Mouse (Mus musculus): Measurements from ENCODE around the gene Fam107a. TPM values are rescaled to one million over a fixed set of nuclear protein-coding genes. Genes with fewer than 3 reads are reported as not detected.

Fam107a gene
- 0.14 and 0.34 TPM in 2 replicates for polyA plus RNA-seq (2016; fragmentation: Nextera tagmentation; extraction: Ambion mirVana)

DNA sequence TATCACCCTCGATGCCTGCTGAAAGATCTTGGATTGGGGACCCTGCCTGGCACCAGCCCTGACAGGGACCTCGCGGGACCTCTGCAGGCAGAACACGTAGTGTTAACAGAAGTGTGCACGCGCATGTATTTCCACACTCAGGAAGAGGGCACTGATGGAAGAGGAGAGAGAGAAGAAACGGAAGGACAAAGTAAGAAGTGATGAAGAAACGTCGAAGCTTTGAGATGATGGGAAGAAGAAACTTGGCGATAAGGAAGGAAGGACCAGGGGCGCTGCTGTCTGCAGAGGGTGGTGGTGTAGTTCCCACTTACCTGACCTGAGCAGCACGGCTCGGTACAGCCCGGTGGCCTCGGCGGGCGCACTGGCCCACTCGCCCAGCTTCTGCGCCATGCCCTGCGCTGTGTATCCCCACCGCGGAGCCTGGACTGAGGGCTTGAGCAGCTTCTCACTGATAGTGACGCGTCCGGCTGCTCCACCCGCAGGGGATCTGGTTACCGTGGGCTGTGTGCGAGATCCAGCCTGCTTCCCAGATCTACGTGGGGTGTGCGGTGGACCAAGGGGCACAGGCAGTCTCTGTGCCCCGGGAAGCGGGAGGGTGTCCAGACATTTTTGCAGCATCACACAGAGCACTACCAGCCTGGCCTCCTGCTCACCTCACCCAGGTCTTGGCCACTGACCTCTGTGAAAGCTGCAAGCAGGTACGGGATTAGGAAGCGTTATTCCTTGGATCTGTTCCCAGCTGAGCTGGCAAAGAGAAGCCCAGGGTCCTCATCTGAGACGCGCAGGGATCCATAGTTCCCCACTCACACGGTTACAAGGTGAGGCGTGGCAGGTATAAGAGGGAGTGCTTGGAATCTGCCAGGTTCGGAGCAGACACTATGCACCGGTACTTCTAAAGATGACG lies at the start of gene Fam107a:
TSS of gene Fam107a (minus strand) at position 830 of the 904 bp plus-strand sequence.
- H3K36me3 ChIP-seq = no peaks in the 10 kb centered on the region
- WGBS = 13% methylated on average over 41 of the region's 41 CpGs
- DNase-seq (ENCODE audit: low spot score) = peak; percentile 34
- peaks cover 21% of the 10 kb centered on the region for H3K4me1 ChIP-seq
- H3K4me3 ChIP-seq = peak within 1 kb of the TSS; percentile 45
- peaks cover 63% of the 10 kb centered on the region for H3K27me3 ChIP-seq (ENCODE audit: low read depth, poor library complexity, severe bottlenecking)
- H3K9me3 ChIP-seq (replicated peaks) = no peaks in the 10 kb centered on the region
- H3K27ac ChIP-seq (replicated peaks) = no peak within 1 kb of the TSS

- no peaks in the 10 kb centered on the region for H3K36me3 ChIP-seq
- no peaks in the 10 kb centered on the region for H3K9me3 ChIP-seq (replicated peaks)
- DNase-seq (ENCODE audit: low spot score) = no peak
- peaks cover 36% of the 10 kb centered on the region for H3K4me1 ChIP-seq
- H3K27ac ChIP-seq (replicated peaks) = peak overlapping the region; percentile 69
- no peaks in the 10 kb centered on the region for H3K27me3 ChIP-seq (ENCODE audit: low read depth, poor library complexity, severe bottlenecking)
- 0% methylated on average over 1 of the region's 1 CpGs for WGBS
- no peak overlapping the region for H3K4me3 ChIP-seq
Observed at GRCm38 (mm10) chr14:8367121-8367520, 49.3 kb upstream of the Fam107a start.

DNA sequence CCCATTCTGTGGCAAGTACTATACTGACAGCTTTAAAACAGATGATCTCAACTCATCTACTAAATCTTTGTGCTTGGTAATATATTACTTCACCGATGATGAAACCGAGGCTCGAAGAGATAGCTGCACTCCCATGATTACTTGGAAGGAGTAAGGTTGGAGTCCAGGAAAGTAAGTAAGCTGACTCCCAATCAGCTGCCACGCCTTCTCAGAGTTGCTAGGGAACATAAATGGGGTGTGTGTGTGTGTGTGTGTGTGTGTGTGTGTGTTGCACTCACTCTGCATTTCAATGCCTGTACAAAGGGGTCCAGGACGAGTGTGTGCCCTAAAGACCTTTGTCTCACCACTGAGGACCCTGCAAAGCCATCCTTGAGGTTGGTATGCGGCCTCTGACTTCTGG lies 48.0 kb upstream of the Fam107a start:
- 72% methylated on average over 6 of the region's 6 CpGs for WGBS
- DNase-seq (ENCODE audit: low spot score) = no peak

DNA sequence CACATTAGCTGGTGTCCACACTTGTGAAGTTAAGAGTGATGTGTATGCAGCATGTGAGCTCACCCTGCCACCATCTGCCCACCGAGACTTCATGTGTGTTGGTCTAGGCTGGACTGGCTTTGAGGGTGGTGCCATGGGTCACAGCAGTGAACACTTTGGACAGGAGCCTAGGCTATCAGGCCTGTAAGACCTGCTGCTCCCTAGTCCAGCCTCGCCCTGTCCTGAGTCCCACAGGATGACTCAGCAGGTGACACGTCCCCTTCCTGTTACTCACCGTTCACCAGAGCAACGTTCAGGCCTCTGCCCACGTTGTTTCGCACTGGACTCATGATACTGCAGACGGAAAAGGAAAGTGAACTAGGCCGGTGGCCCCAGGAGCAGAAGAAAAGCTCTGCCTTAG lies 39.0 kb upstream of the Fam107a start:
- 93% methylated on average over 9 of the region's 9 CpGs for WGBS
- Histone ChIP-seq H3K9me3 (replicated peaks) (no peaks in the 10 kb centered on the region), H3K4me1 (peaks cover 5% of the 10 kb centered on the region; the same call in 1 of the 2 replicates), H3K27me3 (ENCODE audit: low read depth, poor library complexity, severe bottlenecking) (no peaks in the 10 kb centered on the region), H3K36me3 (no peaks in the 10 kb centered on the region), H3K4me3 (no peak overlapping the region), H3K27ac (replicated peaks) (no peak overlapping the region)
- DNase-seq (ENCODE audit: low spot score) = no peak

More for the DNA sequence above, 48.0 kb upstream of the Fam107a start:
- Histone ChIP-seq H3K27ac (replicated peaks) (no peak overlapping the region), H3K4me3 (no peak overlapping the region), H3K4me1 (peaks cover 41% of the 10 kb centered on the region), H3K9me3 (replicated peaks) (no peaks in the 10 kb centered on the region), H3K27me3 (ENCODE audit: low read depth, poor library complexity, severe bottlenecking) (no peaks in the 10 kb centered on the region), H3K36me3 (no peaks in the 10 kb centered on the region)

- Histone ChIP-seq H3K4me3 (no peak overlapping the region), H3K4me1 (peaks cover 1% of the 10 kb centered on the region; the same call in 1 of the 2 replicates), H3K27ac (replicated peaks) (no peak overlapping the region), H3K36me3 (no peaks in the 10 kb centered on the region), H3K27me3 (ENCODE audit: low read depth, poor library complexity, severe bottlenecking) (no peaks in the 10 kb centered on the region), H3K9me3 (replicated peaks) (no peaks in the 10 kb centered on the region)
- 42% methylated on average over 6 of the region's 6 CpGs for WGBS
- DNase-seq (ENCODE audit: low spot score) = peak; percentile 80
Observed at GRCm38 (mm10) chr14:8355999-8356501, 38.2 kb upstream of the Fam107a start.

DNA sequence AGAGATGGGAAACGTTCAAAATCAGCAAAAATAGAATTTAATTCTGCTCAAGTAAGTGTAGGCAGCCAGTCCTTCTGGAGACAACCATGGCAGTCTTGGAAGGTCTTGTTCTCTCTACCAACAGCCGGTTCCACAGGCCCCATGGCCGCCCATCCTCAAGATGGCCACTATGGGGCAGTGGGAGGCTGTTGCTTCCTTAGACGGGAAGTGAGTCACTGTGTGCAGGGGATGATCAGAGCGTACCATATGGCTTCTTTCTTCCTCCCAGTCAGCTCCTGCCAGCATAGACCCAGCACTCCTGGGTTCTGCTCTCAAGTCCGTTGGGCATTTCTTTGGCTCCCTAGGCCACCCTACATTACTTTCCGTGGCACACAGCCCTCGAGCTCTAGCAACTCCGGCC lies 31.1 kb upstream of the Fam107a start:
- DNase-seq (ENCODE audit: low spot score) = no peak
- no peaks in the 10 kb centered on the region for H3K36me3 ChIP-seq
- no peak overlapping the region for H3K27ac ChIP-seq (replicated peaks)

GRCm38 (mm10) chr14:8346255-8346997 lies 28.6 kb upstream of the Fam107a start:
- H3K36me3 ChIP-seq = no peaks in the 10 kb centered on the region
- H3K27me3 ChIP-seq (ENCODE audit: low read depth, poor library complexity, severe bottlenecking) = no peaks in the 10 kb centered on the region
- WGBS = 26% methylated on average over 7 of the region's 7 CpGs
- no peaks in the 10 kb centered on the region for H3K4me1 ChIP-seq
- no peaks in the 10 kb centered on the region for H3K9me3 ChIP-seq (replicated peaks)
- DNase-seq (ENCODE audit: low spot score) = peak; percentile 87
- no peak overlapping the region for H3K27ac ChIP-seq (replicated peaks)
- no peak overlapping the region for H3K4me3 ChIP-seq

More for the DNA sequence above, 31.1 kb upstream of the Fam107a start:
- Histone ChIP-seq H3K4me3 (no peak overlapping the region), H3K9me3 (replicated peaks) (no peaks in the 10 kb centered on the region), H3K27me3 (ENCODE audit: low read depth, poor library complexity, severe bottlenecking) (no peaks in the 10 kb centered on the region), H3K4me1 (no peaks in the 10 kb centered on the region)
- 81% methylated on average over 9 of the region's 9 CpGs for WGBS

DNA sequence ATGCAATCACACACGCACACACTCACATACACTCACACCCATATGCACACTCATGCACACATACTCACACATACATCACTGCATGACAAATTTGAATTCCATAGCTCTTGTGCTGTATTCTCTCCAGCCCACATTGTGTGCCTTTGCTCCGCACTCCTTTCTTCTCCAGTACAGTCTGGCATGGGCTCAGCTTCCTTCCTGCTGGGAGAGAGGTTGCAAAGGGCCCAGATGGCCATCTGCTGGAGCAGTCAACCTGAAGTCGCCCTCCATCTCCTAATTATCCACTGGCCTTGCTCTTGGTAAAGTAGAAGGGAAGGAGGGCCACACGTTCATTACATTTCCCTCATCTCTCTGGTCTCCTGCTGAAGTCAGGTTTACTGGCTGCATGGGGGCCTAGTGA lies 27.7 kb upstream of the Fam107a start:
- H3K9me3 ChIP-seq (replicated peaks) = no peaks in the 10 kb centered on the region
- H3K27ac ChIP-seq (replicated peaks) = no peak overlapping the region

DNA sequence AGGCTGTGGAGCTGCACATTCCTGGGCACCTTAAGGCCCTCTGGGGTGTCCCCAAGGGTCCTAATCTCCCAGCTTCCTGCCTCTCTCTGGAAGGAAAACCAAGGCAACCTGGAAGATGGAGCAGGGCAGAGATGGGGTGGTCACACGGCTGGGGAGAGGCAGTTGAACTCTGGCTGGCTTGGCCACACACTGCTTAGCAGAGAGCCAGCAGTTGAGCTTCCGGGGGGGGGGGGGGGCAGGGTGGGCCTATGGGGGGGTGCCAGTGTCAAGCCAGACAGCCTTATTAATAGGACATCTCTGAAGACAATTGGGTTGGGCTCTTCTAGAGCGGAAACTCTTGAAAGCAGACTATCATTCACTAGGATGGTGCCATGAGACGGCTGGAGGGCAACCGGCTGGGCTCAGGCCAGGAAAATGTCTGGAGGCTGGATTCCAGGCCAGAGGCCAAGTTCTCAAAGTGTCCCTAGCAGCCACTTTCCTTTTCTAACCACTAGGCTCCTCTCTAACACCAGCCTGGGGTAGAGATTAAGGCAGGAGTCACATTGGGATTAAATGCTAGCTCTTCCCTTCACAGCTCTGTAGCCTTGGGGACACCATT lies 24.8 kb upstream of the Fam107a start:
- H3K27me3 ChIP-seq (ENCODE audit: low read depth, poor library complexity, severe bottlenecking) = no peaks in the 10 kb centered on the region
- no peak overlapping the region for H3K4me3 ChIP-seq
- no peaks in the 10 kb centered on the region for H3K9me3 ChIP-seq (replicated peaks)
- no peaks in the 10 kb centered on the region for H3K4me1 ChIP-seq
- DNase-seq (ENCODE audit: low spot score) = no peak
- no peaks in the 10 kb centered on the region for H3K36me3 ChIP-seq
- no peak overlapping the region for H3K27ac ChIP-seq (replicated peaks)
- WGBS = 81% methylated on average over 4 of the region's 5 CpGs

More for the DNA sequence above, 27.7 kb upstream of the Fam107a start:
- 74% methylated on average over 4 of the region's 4 CpGs for WGBS
- Histone ChIP-seq H3K4me1 (no peaks in the 10 kb centered on the region), H3K27me3 (ENCODE audit: low read depth, poor library complexity, severe bottlenecking) (no peaks in the 10 kb centered on the region), H3K4me3 (no peak overlapping the region), H3K36me3 (no peaks in the 10 kb centered on the region)
- no peak for DNase-seq (ENCODE audit: low spot score)

DNA sequence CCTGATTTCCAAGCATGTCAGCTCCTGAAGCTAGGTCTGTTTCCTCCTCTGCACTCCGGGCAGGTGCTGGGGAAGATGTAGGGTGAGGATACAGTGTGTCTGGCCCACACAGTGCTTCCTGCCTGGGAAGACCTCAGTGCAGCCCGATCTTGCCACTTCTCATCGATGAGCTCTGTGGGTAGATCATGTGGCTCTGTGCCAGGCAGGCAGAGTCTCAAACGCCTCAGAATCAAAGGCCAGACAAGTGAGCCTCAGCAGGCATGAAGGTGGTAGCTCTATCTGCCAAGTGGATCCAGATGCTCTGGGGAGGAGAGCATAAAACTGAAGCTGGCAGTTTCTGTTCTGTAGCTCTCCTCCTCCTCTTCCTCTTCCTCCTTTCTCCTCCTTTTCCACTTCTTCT lies 22.4 kb upstream of the Fam107a start:
- Histone ChIP-seq H3K27me3 (ENCODE audit: low read depth, poor library complexity, severe bottlenecking) (no peaks in the 10 kb centered on the region), H3K27ac (replicated peaks) (no peak overlapping the region), H3K36me3 (no peaks in the 10 kb centered on the region), H3K9me3 (replicated peaks) (no peaks in the 10 kb centered on the region), H3K4me3 (no peak overlapping the region), H3K4me1 (no peaks in the 10 kb centered on the region)
- 86% methylated on average over 4 of the region's 4 CpGs for WGBS
- DNase-seq (ENCODE audit: low spot score) = no peak

GRCm38 (mm10) chr14:8335947-8336346 lies 18.1 kb upstream of the Fam107a start:
- Histone ChIP-seq H3K36me3 (no peaks in the 10 kb centered on the region), H3K4me3 (no peak overlapping the region), H3K27ac (replicated peaks) (0 out of 2 replicates have a peak overlapping the region, but pooled peaks have one; percentile 23), H3K27me3 (ENCODE audit: low read depth, poor library complexity, severe bottlenecking) (no peaks in the 10 kb centered on the region), H3K9me3 (replicated peaks) (no peaks in the 10 kb centered on the region), H3K4me1 (peaks cover 3% of the 10 kb centered on the region; the same call in 1 of the 2 replicates)
- 64% methylated on average over 10 of the region's 10 CpGs for WGBS
- DNase-seq (ENCODE audit: low spot score) = peak; percentile 22

- H3K4me1 ChIP-seq = peaks cover 9% of the 10 kb centered on the region
- no peak for DNase-seq (ENCODE audit: low spot score)
- WGBS = 89% methylated on average over 3 of the region's 3 CpGs
- no peak overlapping the region for H3K4me3 ChIP-seq
- H3K27me3 ChIP-seq (ENCODE audit: low read depth, poor library complexity, severe bottlenecking) = no peaks in the 10 kb centered on the region
- H3K27ac ChIP-seq (replicated peaks) = no peak overlapping the region
- H3K9me3 ChIP-seq (replicated peaks) = no peaks in the 10 kb centered on the region
- no peaks in the 10 kb centered on the region for H3K36me3 ChIP-seq
Observed at GRCm38 (mm10) chr14:8334511-8334910, 16.7 kb upstream of the Fam107a start.
